Mouse (Mus musculus) bone marrow macrophage, adult 2 months (primary cell): ENCODE measurements around the gene Met.

ENCODE experiments used
- CTCF ChIP-seq: IDR thresholded peaks from 2 replicates; pipeline ENCODE4 v1.5.1; 2012; ENCODE audit warnings: low read depth, mild to moderate bottlenecking, low read length, moderate library complexity
- POLR2A ChIP-seq: IDR thresholded peaks from 2 replicates; pipeline ENCODE4 v1.6.1; 2012; ENCODE audit warnings: mild to moderate bottlenecking, low read depth, low read length, borderline replicate concordance

GRCm38 (mm10) chr6:17580349-17580748, 116.7 kb downstream of the Met start:
- TF ChIP-seq CTCF: no peak
- no peak for TF ChIP-seq POLR2A
